Mouse (Mus musculus) liver, embryonic 13.5 days (tissue): ENCODE measurements around the gene Tada2a. TPM values are rescaled to one million over a fixed set of nuclear protein-coding genes. Genes with fewer than 3 reads are reported as not detected.

ENCODE experiments used
- ATAC-seq: fragments of 200-750 bp; cut with Nextera tagmentation; 2 replicates; pipeline ENCODE4 v1.8.0; 2017; ENCODE audit warnings: low read depth, mild to moderate bottlenecking, moderate number of reproducible peaks, moderate library complexity
- DNase-seq: peaks from one replicate; pipeline ENCODE4 v3.0.0; 2022
- H3K27ac ChIP-seq: fragments of 300-500 bp; sonication (generic); 2 replicates; pipeline ENCODE4 v1.5.1; 2015; ENCODE audit warnings: moderate library complexity, mild to moderate bottlenecking, inconsistent platforms
- H3K27me3 ChIP-seq: fragments of 300-500 bp; sonication (generic); 2 replicates; pipeline ENCODE4 v1.6.1; 2015; ENCODE audit warnings: mild to moderate bottlenecking, inconsistent platforms
- H3K36me3 ChIP-seq: fragments of 300-500 bp; sonication (generic); 2 replicates; pipeline ENCODE4 v1.6.1; 2015; ENCODE audit warnings: mild to moderate bottlenecking, inconsistent platforms
- H3K4me1 ChIP-seq: fragments of 300-500 bp; sonication (generic); replicated peaks from 2 replicates; pipeline ENCODE4 v1.6.1; 2015; ENCODE audit warnings: inconsistent platforms
- H3K4me2 ChIP-seq: fragments of 300-500 bp; sonication (generic); 2 replicates; pipeline ENCODE4 v1.6.1; 2015; ENCODE audit warnings: inconsistent platforms, mild to moderate bottlenecking, moderate library complexity
- H3K4me3 ChIP-seq: fragments of 300-500 bp; sonication (generic); replicated peaks from 2 replicates; pipeline ENCODE4 v1.5.1; 2015; ENCODE audit warnings: mild to moderate bottlenecking, inconsistent platforms
- H3K9ac ChIP-seq: fragments of 300-500 bp; sonication (generic); 2 replicates; pipeline ENCODE4 v1.6.1; 2015; ENCODE audit warnings: mild to moderate bottlenecking, inconsistent platforms
- H3K9me3 ChIP-seq: fragments of 300-500 bp; sonication (generic); replicated peaks from 2 replicates; pipeline ENCODE4 v1.6.1; 2016; ENCODE audit warnings: inconsistent platforms
- WGBS: fragments of 180-500 bp; shearing (Covaris S2); methylation state at CpG from one replicate; pipeline ENCODE4 v1.1.7; 2015; ENCODE audit not compliant: insufficient replicate concordance; 5-methylcytosine and 5-hydroxymethylcytosine counted together
- polyA plus RNA-seq: library from polyadenylated mRNA; unstranded; fragments of >200 nt; fragmentation: Nextera tagmentation; extraction: Ambion mirVana; gene quantifications from 2 replicates; pipeline ENCODE4 v1.2.1, GENCODE M21; 2015

Tada2a gene
- polyA plus RNA-seq, 1 experiment from 2014 or later: 12.8 TPM

GRCm38 (mm10) chr11:84032559-84032958, 96.8 kb downstream of the Tada2a start:
- peaks cover 47% of the 10 kb centered on the region for H3K36me3 ChIP-seq
- H3K4me2 ChIP-seq: no peak overlapping the region
- no peak overlapping the region for H3K4me3 ChIP-seq
- DNase-seq (no peak), ATAC-seq (no peak)
- no peaks in the 10 kb centered on the region for H3K4me1 ChIP-seq
- no peaks in the 10 kb centered on the region for H3K27me3 ChIP-seq
- 68% methylated on average over 5 of the region's 5 CpGs for WGBS
- H3K9me3 ChIP-seq: no peaks in the 10 kb centered on the region
- H3K27ac ChIP-seq: no peak overlapping the region
- H3K9ac ChIP-seq: no peak overlapping the region

DNA sequence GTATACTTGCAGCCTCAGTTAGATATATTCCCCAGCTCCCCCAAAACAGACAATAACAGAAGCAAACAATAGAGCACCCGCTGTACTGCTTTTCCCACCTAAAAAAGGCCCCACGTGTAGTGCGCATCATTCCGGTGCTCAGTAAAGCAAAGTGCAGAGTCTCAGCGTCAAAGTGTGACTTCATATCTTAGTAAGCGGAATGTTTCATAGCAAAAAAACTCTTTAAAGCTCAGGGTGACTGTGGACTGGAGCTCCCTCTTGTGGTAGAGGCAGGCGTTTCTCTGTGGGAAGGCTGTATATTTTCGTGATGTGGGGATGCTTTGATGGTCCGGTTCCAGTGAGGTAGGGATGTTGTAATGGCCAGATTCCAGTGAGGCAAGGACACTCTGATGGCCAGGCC, 97.4 kb downstream of the Tada2a start:
- 50% methylated on average over 9 of the region's 9 CpGs for WGBS
- no peak for ATAC-seq
- no peak overlapping the region for H3K4me2 ChIP-seq
- H3K4me3 ChIP-seq: no peak overlapping the region
- H3K27me3 ChIP-seq: no peaks in the 10 kb centered on the region
- H3K9ac ChIP-seq: no peak overlapping the region
- H3K36me3 ChIP-seq: peaks cover 53% of the 10 kb centered on the region
- no peak overlapping the region for H3K27ac ChIP-seq
- H3K9me3 ChIP-seq: no peaks in the 10 kb centered on the region
- peak; percentile 7 for DNase-seq
- no peaks in the 10 kb centered on the region for H3K4me1 ChIP-seq

Other genes starting within 250 kb of the Tada2a start
- 21.5 and 26.4 TPM in 2 replicates for gene Ddx52, start 187.5 kb downstream of the Tada2a start, polyA plus RNA-seq
- 5.8 and 6.4 TPM in 2 replicates for gene Synrg, start 165.2 kb downstream of the Tada2a start, polyA plus RNA-seq
- gene Dusp14, start 60.3 kb downstream of the Tada2a start, polyA plus RNA-seq: 0.68 and 1.3 TPM in 2 replicates
- gene Acaca, start 72 bp upstream of the Tada2a start, polyA plus RNA-seq: 4.8 and 6.8 TPM in 2 replicates
- not detected in 2 replicates for gene Gm11437, start 37.9 kb upstream of the Tada2a start, polyA plus RNA-seq